Mouse (Mus musculus) thymus, postnatal 4 days (tissue): ENCODE measurements around the gene Nktr.

Experiments used
- DNase-seq: peaks from one replicate; pipeline ENCODE4 v3.0.0; 2021

The Nktr gene

GRCm38 (mm10) chr9:121708506-121709486, 10.2 kb upstream of the Nktr start:
- no peak for DNase-seq

GRCm38 (mm10) chr9:121709898-121710583, 8.9 kb upstream of the Nktr start, which contains the start of gene Ss18l2:
TSS of gene Ss18l2 (plus strand) at chr9:121710329.
- peak; percentile 98 for DNase-seq

- DNase-seq = no peak
Measured at GRCm38 (mm10) chr9:121710584-121710975, 8.4 kb upstream of the Nktr start.

- no peak for DNase-seq
Measured at GRCm38 (mm10) chr9:121717048-121717447, 1.9 kb upstream of the Nktr start.

GRCm38 (mm10) chr9:121718070-121718705, 781 bp upstream of the Nktr start:
- DNase-seq = no peak

GRCm38 (mm10) chr9:121719347-121720331, 670 bp downstream of the Nktr start:
- DNase-seq = peak; percentile 53

- no peak for DNase-seq
Measured at GRCm38 (mm10) chr9:121740490-121740889, 21.5 kb downstream of the Nktr start.

GRCm38 (mm10) chr9:121741168-121741567, 22.2 kb downstream of the Nktr start:
- no peak for DNase-seq

GRCm38 (mm10) chr9:121744051-121744450, 25.1 kb downstream of the Nktr start:
- DNase-seq = no peak

GRCm38 (mm10) chr9:121752774-121753173, 33.8 kb downstream of the Nktr start:
- no peak for DNase-seq

GRCm38 (mm10) chr9:121754624-121755023, 35.7 kb downstream of the Nktr start:
- no peak for DNase-seq

- DNase-seq = no peak
Measured at GRCm38 (mm10) chr9:121756785-121757184, 37.8 kb downstream of the Nktr start.

- peak; percentile 55 for DNase-seq
Measured at GRCm38 (mm10) chr9:121757432-121757831, 38.5 kb downstream of the Nktr start.

GRCm38 (mm10) chr9:121757835-121758814, 39.2 kb downstream of the Nktr start:
- DNase-seq = no peak

- DNase-seq = peak; percentile 56
Measured at GRCm38 (mm10) chr9:121759091-121760081, 40.4 kb downstream of the Nktr start, which contains the start of gene Zfp651. TSS of gene Zfp651 (plus strand) at chr9:121759330.

- peak; percentile 59 for DNase-seq
Measured at GRCm38 (mm10) chr9:121760271-121761090, 41.5 kb downstream of the Nktr start.

- DNase-seq = no peak
Measured at GRCm38 (mm10) chr9:121761091-121761665, 42.2 kb downstream of the Nktr start.

GRCm38 (mm10) chr9:121761787-121762186, 42.8 kb downstream of the Nktr start:
- DNase-seq = no peak
